ENCODE assay signal across 12 mouse cellular contexts in the genomic region with DNA sequence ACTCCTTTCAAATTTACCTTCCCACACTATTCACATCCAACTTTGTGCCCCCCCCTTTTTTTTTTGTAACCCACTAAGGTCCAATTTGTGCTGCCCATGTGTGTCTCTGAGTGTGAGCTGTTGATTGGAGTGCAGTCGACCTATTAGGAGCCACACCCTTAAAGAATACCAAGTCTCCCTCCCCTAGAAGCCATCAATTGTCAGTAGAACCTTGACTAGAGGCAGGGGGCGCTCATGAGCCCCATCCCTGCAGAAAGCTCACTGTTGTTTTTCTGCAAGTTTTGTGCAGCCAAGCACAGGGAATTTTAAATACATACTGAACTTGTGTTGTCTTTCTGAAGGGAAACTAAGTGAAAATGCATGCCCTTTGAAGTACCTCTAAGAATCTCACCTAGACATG. TPM values are rescaled to one million over a fixed set of nuclear protein-coding genes. Genes with fewer than 3 reads are reported as not detected.
DNase-seq lines count a peak whose midpoint lies in the region; ATAC-seq and TF ChIP-seq lines count a peak whose summit lies in the region.
"Had no signal": no experiment of that assay in that cellular context is flagged by ENCODE, and none has a peak within 500 bp of the region (broad histone marks: within the 10 kb centered on the region; RNA-seq: fewer than 3 reads in every experiment).

No protein-coding gene starts in this region.

- TF ChIP-seq CTCF in layer of hippocampus, adult 2 months (conservative IDR thresholded peaks at IDR 0.05): peak; percentile 64
- TF ChIP-seq CTCF in ES-Bruce4 (IDR thresholded peaks at IDR 0.05; ENCODE audit: low read depth, low read length): peak; percentile 22
- peak; percentile 59 for TF ChIP-seq CTCF in liver, embryonic 14.5 days (IDR thresholded peaks at IDR 0.05; ENCODE audit: low read depth)

- H3K4me2 ChIP-seq in liver, embryonic 14.5 days (ENCODE audit: low read depth): no peak overlapping the region

- no peak overlapping the region for H3K9ac ChIP-seq in ES-Bruce4 (ENCODE audit: low read depth, poor library complexity, severe bottlenecking)
- H3K9ac ChIP-seq in liver, embryonic 14.5 days (replicated peaks): no peak overlapping the region

- no peak for TF ChIP-seq EP300 in ES-Bruce4 (IDR thresholded peaks at IDR 0.05; ENCODE audit: insufficient read depth, low read depth, low read length)
- TF ChIP-seq EP300 in liver, embryonic 14.5 days (IDR thresholded peaks at IDR 0.05; ENCODE audit: low read depth): no peak

- no peaks in the 10 kb centered on the region for H3K27me3 ChIP-seq in ES-Bruce4 (ENCODE audit: control insufficient read depth, insufficient read depth, low read length, poor library complexity, severe bottlenecking)
- H3K27me3 ChIP-seq in liver, embryonic 14.5 days (ENCODE audit: control insufficient read depth, insufficient read depth, low read length): no peaks in the 10 kb centered on the region

- no peaks in the 10 kb centered on the region for H3K4me1 ChIP-seq in ES-Bruce4 (ENCODE audit: control insufficient read depth, insufficient read depth, low read length)
- peaks cover 0 to 2% of the 10 kb centered on the region in 2 experiments; a peak in 1 of 4 replicates for H3K4me1 ChIP-seq in liver, embryonic 14.5 days (replicated peaks; ENCODE audit: control insufficient read depth in 2 of 2, insufficient read depth in 2 of 2, low read length in 1 of 2)

- no peak for ATAC-seq in CD4-positive, CD25-positive, alpha-beta regulatory T cell, adult 4 months
- ATAC-seq in liver, embryonic 14.5 days (ENCODE audit: insufficient read depth): no peak

- no peak overlapping the region for H3K27ac ChIP-seq in layer of hippocampus, adult 2 months
- H3K27ac ChIP-seq in ES-Bruce4 (ENCODE audit: insufficient read depth, low read length): no peak overlapping the region
- H3K27ac ChIP-seq in liver, embryonic 14.5 days: no peak overlapping the region
- H3K27ac ChIP-seq: macrophage had no signal

- no peak overlapping the region for H3K4me3 ChIP-seq in layer of hippocampus, adult 2 months
- no peak overlapping the region for H3K4me3 ChIP-seq in ES-Bruce4 (ENCODE audit: low read depth, low read length)
- no peak overlapping the region for H3K4me3 ChIP-seq in liver, embryonic 14.5 days (ENCODE audit: insufficient read depth in 1 of 2, low read depth in 2 of 2, low read length in 2 of 2)

- peak; percentile 17 for DNase-seq in CD4-positive, CD25-positive, alpha-beta regulatory T cell, adult 2 months (ENCODE audit: low read depth, low spot score)
- no peak for DNase-seq in layer of hippocampus, adult 2 months (ENCODE audit: low spot score in 2 of 2)
- DNase-seq in layer of hippocampus, postnatal 14 days (ENCODE audit: low spot score in 2 of 2): no peak
- peak in 1 of 3 experiments; percentile 7 for DNase-seq in liver, embryonic 14.5 days (ENCODE audit: low read depth in 3 of 3, low spot score in 3 of 3)
- no peak for DNase-seq in natural killer cell, adult 2 months (ENCODE audit: low spot score in 2 of 2)
- DNase-seq in ovary, adult 18-20 months (ENCODE audit: low spot score): no peak

- no peaks in the 10 kb centered on the region for H3K9me3 ChIP-seq in ES-Bruce4 (replicated peaks; ENCODE audit: control insufficient read depth, insufficient read depth, low read length, poor library complexity, severe bottlenecking)
- H3K9me3 ChIP-seq in liver, embryonic 14.5 days (ENCODE audit: control insufficient read depth, low read length): no peaks in the 10 kb centered on the region

- H3K36me3 ChIP-seq in ES-Bruce4 (ENCODE audit: control insufficient read depth, insufficient read depth, low read length, poor library complexity, severe bottlenecking): no peaks in the 10 kb centered on the region
- H3K36me3 ChIP-seq in liver, embryonic 14.5 days (replicated peaks; ENCODE audit: control insufficient read depth, insufficient read depth, low read depth): no peaks in the 10 kb centered on the region

- no peak for TF ChIP-seq POLR2A in ES-Bruce4 (IDR thresholded peaks at IDR 0.05; ENCODE audit: insufficient read depth, low read length)

- 0% methylated on average over 2 of the region's 2 CpGs for WGBS in liver, embryonic 14.5 days (ENCODE audit: insufficient replicate concordance)

RNA-seq across cellular contexts. Expression of gene Plac1, which starts 1.9 kb away (rescaled TPM):
- not detected for polyA plus RNA-seq in CD4-positive, CD25-positive, alpha-beta regulatory T cell, adult 4 months (2017; shearing (Covaris generic))
- total RNA-seq in layer of hippocampus, adult 2 months (2021): not detected
- total RNA-seq in layer of hippocampus, postnatal 14 days (2021): not detected
- polyA plus RNA-seq in ES-Bruce4 (2011; ENCODE audit: insufficient read depth, insufficient read length, low read depth, missing spikeins): 1.1 and 2.1 TPM in 2 replicates
- polyA plus RNA-seq in liver, embryonic 14.5 days (2012; rRNA removed): 0.81 and 1.0 TPM in 2 replicates
- polyA plus RNA-seq in liver, embryonic 14.5 days (2014; fragmentation: Nextera tagmentation; extraction: Ambion mirVana): 1.3 and 1.5 TPM in 2 replicates
- total RNA-seq: hematopoietic stem cell, adult 5-6 weeks; neutrophil, adult 5-6 weeks had no signal
- polyA plus RNA-seq: macrophage had no signal

RNA-seq across cellular contexts. Expression of gene Fam122b, which starts 31.6 kb away (rescaled TPM):
- polyA plus RNA-seq in CD4-positive, CD25-positive, alpha-beta regulatory T cell, adult 4 months (2017; shearing (Covaris generic)): 1 to 10 TPM; 3.4 to 4.8 TPM
- total RNA-seq in layer of hippocampus, adult 2 months (2021): 1 to 10 TPM; 3.0 to 3.7 TPM
- total RNA-seq in layer of hippocampus, postnatal 14 days (2021): 1 to 10 TPM; 3.0 to 3.6 TPM
- 25.4 and 28.7 TPM in 2 replicates for polyA plus RNA-seq in ES-Bruce4 (2011; ENCODE audit: insufficient read depth, insufficient read length, low read depth, missing spikeins)
- 5.7 and 5.8 TPM in 2 replicates for polyA plus RNA-seq in liver, embryonic 14.5 days (2012; rRNA removed)
- 5.6 and 6.2 TPM in 2 replicates for polyA plus RNA-seq in liver, embryonic 14.5 days (2014; fragmentation: Nextera tagmentation; extraction: Ambion mirVana)

RNA-seq across cellular contexts. Expression of gene Fam122c, which starts 35.3 kb away (rescaled TPM):
- not detected for polyA plus RNA-seq in CD4-positive, CD25-positive, alpha-beta regulatory T cell, adult 4 months (2017; shearing (Covaris generic))
- total RNA-seq in layer of hippocampus, adult 2 months (2021): not detected
- total RNA-seq in layer of hippocampus, postnatal 14 days (2021): not detected
- polyA plus RNA-seq in ES-Bruce4 (2011; ENCODE audit: insufficient read depth, insufficient read length, low read depth, missing spikeins): not detected in 2 replicates
- not detected in 2 replicates for polyA plus RNA-seq in liver, embryonic 14.5 days (2012; rRNA removed)
- polyA plus RNA-seq in liver, embryonic 14.5 days (2014; fragmentation: Nextera tagmentation; extraction: Ambion mirVana): not detected in 2 replicates
- total RNA-seq: hematopoietic stem cell, adult 5-6 weeks; neutrophil, adult 5-6 weeks had no signal
- polyA plus RNA-seq: embryonic facial prominence, embryonic 11.5 days; macrophage had no signal
